Mouse (Mus musculus) right cerebral cortex, postnatal 10 days (tissue): ENCODE results near the gene Fcrl5.
A peak's percentile ranks its signal among the peaks of the same experiment; 100 is the strongest.

Experiments used
- DNase-seq, 2 experiments: peaks; one replicate each; pipeline ENCODE4 v3.0.0; 2021; ENCODE audit warnings: low spot score in 2 of 2

Fcrl5 gene

DNA sequence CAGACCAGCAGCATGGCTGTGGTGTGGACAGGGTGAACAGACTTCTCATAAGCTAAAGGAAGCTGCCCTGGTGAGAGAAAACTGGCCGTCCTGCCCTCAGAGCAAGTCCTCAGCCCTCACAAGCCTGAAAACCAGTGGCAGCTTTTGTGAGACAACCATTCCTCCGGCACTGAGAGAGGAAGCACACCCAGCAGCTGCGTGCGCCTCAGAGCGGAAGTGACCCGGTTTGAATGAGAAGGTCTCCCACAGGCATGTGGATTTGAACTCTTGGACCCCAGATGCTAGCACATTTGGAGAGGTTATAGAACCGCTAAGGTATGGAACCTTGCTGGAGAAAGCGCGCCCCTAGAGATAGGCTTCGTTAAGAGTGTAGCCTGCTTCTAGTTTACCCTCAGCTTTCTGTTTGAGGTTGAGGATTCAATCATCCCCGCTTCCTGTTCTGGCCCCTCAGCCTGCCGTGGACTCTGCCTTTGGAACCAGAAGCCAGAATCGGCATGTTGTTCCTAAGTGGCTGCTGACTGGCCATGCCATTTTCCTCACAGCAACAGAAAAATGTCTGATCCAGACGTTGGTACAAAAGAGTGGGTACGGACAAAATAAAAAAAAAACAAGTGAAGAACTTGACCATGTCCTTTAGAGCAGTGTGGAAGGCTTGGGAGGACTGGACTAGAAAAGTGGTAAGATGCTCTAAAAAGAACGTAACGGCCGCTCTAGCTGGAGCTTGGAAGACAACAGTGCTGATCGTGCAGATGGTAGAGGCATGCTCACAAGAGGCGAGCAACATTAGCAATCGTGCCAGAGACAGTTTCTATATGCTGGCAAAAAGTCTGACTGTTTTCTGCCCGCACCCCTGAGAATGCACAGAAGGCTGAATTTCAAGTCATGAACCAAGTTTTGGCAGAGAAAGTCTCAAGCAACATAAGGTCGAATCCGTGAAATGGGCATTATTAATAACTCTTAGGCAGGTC is 64.8 kb downstream of the Fcrl5 start:
- DNase-seq, result no peak

DNA sequence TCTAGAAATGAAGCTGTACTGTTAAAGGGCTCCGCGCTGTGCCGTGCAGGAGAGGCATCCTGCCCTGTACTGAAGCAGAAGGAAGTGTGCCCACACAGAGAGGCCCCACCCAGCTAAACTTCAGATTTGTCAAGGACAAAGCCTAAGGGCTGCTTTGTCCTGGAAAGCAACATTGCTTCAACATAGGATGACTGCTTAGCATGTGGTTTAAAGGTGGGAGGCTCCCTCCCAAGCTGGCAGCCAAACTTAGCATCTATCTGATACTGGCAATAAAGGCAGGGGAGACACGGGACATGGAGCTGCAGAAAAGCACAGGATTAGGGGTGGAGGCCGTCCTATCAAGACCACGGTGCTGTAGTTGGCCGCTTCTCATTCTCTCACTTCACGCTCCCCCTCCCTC is 65.6 kb downstream of the Fcrl5 start:
- DNase-seq, result no peak

DNA sequence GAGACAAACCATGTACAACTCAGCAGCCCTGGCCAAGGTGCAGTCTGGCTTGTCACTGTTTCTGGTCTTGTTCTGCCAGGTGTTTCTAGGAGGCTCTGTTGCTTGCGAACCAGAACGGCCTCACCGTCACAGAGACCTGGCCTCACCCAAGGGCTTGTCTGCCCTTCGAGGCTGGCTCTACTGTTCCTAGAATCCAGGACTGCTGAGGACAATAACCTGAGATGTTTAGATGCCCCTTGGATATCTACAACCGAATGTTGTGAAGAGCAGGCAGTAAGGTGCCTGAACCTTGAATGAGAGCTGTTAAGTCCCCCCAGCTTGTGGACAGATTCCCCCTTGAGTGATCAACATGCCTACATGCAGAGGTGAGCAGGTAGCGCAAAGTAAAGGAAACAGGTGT is 67.2 kb downstream of the Fcrl5 start:
- DNase-seq, result no peak

DNA sequence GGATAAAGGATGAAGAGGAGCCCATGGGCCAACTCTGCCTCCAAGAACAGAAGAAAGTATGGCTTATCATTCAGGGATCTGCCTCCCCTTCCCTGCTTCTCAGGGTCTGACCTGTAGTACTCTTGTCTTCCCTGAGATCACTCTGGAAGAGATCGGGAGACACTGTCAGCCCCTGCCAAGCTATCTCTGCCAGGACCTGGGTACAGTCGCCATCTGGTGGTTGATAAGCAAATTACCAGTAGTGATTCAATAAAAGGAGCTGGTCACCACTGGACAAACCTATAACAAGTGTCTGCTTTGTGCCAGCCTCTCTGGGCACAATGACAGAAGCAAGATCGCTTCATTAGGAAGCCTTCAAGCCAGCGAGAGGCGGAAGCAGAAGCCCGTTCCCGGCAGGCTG is 68.8 kb downstream of the Fcrl5 start:
- DNase-seq, result peak; percentile 59 to 60

DNA sequence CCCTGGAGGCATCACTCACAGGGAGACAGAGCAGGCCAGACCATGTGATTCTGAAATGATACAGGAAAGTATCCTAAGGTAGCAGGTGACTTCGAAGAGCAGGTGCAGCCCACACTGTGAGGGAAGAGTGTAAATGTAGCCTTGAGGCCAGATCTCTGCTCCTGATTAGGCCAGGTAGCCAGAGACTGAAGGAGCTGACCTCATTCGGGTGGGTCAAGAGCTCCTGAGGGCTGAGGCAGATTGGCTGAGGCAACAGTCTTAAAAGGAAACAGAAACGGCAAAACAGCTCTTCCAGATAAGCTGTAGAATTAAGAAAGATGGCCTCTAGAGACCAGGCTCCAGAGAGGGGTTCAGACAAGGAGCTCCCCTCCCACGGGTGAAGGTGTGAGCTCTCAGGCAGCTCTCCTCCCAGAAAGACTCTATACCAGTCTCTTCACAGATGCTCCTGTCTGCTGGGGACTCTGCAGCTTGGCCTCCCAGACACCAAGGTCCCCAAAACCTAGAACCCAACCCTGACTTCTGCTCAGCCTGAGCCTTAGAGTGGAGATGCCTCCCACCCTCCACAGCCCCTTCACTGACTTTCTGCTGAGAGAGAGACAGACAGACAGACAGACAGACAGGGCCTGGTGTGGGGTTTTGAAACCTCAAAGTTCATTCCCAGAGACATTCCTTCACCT is 69.3 kb downstream of the Fcrl5 start:
- no peak for DNase-seq

DNA sequence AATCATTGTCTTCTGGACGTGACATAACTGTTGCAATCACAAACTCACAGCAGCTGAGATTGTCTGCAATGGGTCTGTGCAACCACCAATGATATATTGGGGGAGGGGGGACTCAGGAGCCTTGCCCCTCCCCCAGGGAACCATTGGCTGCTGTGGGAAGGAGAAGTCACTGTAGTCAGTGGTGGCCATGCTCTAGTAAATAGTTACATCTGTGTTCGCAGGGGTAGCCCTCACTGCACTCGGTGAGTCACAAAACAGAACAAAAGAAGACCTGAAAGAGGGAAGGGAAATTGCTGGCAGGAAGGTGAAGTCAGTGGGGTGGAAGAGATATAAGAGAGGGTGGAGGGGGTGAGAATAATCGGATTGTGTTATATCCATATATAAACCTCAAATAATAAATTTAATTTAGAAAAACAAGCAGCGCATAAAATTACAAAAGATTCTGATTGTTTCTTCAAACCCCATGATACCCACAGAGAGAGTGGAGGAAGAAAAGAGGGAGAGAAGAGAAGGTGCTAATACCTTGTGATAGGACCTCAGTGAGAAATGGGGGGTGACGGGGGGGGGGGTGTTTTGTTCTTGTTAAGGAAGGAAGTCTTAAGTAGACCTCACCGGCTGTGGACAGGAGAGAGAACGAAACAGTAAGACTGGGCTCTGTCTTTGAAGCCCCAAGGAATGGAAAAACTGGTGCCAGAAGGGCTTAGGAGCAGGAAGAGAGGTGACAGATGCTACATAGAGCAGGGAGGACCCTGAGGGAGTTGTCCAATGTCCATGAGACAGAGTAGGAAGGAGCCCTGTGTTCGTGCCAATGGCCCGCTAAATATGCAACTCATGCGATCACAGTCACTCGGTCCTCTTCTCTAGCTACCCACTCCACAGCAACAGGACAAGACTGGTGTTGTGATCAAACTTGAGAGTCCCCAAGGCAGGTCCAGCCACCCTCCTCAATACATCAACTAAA is 71.2 kb downstream of the Fcrl5 start:
- peak in 1 of 2 experiments; percentile 18 for DNase-seq

DNA sequence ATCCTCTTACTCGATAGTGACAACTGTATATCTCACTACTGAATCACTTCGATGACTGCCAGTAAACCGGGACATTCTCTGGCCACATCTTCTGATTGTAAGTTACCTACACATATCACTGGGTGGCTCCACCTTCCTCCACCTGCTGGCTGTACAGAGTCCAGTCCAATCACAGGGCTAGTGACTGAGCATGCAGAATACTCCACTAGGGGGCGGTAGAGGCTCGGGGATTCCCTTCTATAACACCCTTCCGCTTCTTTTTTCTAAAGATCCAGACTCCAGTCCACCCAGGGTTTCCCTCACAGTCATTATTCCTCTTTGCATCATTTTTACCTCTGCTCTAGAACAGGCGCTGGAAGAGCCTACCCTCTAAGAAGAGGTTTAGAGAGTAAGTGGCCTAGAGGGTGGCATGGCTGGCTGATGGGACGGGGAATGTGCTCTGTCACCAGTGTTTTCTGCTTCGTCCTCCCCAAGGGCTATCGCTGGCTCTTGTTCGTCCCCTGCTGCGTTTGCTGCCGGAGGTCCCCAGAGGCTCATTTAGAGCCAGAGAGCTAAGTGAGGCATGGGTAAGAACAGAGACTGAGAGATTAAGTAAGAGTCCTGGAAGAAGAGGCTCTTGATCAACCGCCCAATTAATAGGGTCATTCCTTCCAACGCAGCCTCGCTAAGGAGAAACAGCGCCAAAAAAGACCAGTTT is 72.8 kb downstream of the Fcrl5 start:
- peak; percentile 74 to 85 for DNase-seq

DNA sequence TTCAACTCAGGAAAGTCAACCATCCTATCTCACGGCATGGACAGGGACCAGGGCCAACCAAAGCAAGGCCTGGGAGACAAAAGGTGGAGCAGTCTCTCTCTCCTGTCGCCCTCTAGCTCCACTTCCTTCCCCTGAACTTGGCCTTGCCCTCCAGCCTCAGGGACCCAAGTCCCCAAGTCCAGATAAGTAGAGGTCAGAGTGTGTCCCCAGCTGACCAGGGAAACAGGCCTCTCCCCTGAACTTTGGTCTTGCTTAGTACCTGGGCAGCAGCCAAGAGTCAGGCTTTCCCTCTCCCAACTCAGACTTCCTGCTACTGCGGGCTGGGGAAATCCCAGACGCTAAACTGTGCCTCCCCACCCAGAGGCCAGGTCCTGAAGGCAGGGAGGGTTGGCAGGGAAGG is 73.5 kb downstream of the Fcrl5 start:
- no peak for DNase-seq

DNA sequence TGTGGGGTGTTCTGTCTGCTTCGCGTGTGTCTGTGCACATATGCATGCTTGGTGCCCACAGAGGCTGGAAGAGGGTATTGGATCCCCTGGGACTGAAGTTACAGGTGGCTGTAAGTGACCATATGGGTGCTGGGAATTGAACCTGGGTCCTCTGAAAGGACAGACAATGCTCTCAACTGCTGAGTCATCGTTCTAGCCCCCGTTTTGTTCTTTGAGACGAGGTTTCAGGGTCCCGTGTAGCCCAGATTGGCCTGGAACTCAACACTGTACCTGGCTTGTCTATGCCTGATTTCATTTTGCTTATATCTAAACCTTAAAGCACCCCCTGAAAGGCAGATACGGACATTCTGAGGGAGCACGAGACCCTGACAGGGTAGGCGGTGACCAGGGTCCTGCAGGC is 75.3 kb downstream of the Fcrl5 start:
- no peak for DNase-seq

DNA sequence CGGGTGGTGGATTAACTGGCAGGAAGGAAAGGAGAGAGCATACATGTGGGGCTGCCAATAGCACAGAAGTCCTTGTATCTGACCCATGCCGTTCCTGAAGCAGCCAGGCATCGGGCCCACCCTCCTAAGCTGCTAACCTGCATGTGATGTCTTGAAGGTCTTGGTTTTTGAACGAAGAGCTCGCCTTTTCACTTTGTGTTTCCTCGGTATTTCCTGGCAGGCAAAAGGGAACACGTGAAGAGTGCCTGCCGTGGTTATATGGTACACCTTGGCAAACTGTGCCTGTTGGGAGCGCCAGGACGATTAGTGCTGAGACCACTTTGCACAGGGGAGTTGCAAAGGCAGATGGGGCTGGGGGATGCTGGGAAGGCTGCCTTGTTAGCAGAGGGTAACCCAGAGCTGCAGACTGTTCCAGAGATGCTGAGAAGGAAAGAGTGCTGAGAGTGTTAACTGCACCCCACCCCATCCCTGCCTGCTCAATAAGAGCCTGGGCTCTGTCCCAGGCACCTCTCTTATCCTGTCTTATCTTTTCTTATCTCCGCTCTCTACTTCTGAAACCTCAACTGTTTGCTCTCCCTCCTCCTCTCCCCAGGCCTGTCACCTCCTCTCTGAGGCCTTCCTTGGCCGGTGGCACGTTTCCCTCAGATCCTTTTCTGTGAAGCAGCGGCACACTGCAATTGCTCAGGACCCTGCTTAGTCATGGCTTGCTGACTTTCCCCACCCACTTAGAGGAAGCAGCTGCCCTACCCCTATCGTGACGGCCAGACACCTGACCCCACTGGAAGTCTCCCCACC is 76.6 kb downstream of the Fcrl5 start:
- no peak for DNase-seq

DNA sequence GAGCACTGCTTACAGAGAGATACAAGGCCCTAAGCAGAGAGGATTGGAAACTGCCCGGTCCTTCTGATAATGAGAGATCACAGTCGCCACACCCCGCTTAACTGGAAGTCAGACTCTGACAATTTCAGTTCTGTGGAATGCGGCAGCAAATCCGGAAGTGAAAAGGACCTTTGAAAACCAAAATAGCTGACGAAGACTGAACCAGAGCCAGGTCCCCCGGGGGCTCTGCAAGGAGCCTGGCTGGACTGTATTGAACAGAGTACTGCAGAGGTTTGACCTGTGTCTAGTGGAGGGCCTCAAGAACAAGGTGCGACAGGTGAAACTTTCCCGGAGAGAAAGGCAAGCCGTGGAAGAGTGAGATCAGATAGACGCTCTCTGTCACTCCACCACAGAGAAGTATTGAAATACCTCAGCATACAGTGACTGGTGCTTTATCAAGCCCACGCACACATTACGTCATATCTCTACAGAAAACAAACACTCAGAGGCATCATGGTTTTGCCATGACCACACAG is 80.1 kb downstream of the Fcrl5 start:
- DNase-seq, result no peak

DNA sequence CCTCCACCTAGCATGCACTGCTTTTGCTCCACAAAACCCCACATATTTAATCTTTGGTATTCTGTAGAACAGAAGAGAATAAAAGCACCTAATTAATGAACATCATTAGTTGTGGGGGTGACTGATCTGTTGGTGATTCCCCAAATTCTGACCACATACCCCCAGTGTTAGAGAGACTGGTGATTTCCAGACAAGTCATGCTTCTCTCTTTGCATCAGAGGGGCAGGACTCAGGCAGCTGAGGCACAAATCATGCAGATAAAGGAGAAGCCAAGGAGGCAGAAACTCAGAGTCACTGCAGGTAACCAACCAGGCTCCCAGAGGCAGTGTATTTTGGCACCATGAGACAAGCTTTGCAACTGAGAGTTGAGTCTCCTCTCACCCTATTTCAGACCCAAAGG is 82.9 kb downstream of the Fcrl5 start:
- DNase-seq, result no peak

DNA sequence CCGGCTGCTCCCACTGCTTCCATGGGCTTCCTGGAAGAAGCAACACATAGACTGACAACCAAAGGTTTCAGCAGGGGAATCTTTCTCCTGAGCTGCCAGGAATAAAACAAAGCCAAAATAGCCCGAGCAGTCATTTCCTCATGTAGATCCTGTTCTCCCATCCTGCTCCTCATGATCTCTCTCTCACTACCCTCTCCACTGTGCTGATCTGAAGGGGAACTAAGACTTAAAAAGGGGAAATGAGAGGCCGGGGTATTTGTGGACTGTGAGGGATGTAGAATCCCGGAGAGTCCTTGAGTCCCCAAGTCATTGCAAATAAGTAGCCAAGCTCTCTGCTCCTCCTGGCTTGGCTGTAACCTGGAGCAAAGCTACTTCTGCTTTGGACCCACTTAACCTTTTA is 85.6 kb downstream of the Fcrl5 start:
- DNase-seq, result no peak

DNA sequence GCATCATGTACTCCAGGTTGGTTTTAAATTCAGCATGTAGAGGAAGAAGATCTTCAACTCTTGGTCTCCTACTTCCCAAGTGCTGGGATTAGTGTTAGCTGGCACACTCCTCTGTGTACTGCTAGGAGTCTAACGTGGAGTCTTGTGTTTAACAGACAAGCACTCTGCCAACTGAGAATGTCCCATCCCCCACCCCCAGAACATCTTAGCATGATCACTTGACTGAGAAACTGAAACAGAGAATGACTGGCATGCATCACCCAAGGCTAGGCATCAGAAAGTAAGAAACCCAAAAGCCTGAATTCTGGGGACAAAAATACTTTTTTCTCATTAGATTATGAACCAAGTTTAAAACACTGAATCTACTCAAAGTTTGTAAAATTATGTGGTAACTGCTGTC is 86.3 kb downstream of the Fcrl5 start:
- DNase-seq, result no peak

DNA sequence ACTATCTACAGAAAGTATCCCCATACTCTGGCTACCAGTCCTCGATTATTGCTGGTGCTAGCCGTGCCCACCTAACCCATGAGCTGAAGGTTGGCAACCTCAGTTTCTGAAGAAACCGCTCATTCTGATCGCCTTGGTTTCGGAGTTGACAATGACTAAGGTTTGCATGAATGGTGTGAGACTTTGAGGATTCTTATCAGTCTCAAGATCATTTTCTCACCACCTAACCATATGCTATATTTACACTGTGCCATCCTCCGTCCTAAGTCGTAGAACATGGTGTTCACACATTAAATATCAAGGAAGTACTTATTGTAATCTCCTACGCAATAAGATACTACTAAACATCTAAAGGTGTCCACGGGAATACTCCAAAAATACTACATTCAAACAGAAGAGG is 88.1 kb downstream of the Fcrl5 start:
- no peak for DNase-seq

DNA sequence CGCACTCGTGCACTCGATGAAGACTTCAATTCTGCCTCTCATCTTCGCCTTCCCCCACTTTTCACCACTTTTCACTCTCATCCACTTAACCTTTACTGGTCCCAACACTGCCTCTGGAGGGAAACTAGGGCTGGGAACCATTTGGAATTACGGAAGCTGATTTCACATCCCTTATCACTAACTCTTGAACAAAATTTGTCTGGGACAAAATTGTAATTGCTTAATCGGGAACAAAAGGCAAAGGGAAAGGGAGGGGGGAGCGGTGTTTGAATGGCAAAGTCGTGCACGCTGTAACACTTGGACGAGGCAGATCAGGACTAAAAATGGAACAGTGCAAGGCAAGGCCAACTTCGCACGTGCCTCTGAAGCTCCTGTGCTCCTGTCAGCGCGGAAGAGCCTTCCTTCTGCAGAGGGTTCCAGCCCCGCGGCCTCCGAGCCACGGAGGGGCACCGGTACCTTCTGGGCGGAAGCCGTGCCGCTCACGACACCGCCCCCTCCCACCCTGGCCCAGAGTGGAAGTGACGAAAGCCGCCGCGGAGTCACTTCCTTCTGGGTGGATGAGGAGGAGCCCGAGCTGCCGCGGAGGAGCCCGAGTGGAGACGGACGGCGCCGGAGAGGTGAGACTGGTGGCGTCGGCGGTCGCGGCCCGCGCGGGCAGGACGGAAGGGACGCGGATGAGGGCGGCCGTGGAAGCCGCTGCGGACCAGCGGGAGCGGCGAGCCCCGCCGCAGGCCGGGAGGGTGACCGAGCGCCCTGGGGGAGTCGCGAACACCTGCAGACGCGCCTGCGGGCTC is 89.7 kb downstream of the Fcrl5 start, which contains the start of gene Etv3:
TSS of gene Etv3 (plus strand) at position 365 of the 794 bp plus-strand sequence.
- peak; percentile 94 to 95 for DNase-seq

DNA sequence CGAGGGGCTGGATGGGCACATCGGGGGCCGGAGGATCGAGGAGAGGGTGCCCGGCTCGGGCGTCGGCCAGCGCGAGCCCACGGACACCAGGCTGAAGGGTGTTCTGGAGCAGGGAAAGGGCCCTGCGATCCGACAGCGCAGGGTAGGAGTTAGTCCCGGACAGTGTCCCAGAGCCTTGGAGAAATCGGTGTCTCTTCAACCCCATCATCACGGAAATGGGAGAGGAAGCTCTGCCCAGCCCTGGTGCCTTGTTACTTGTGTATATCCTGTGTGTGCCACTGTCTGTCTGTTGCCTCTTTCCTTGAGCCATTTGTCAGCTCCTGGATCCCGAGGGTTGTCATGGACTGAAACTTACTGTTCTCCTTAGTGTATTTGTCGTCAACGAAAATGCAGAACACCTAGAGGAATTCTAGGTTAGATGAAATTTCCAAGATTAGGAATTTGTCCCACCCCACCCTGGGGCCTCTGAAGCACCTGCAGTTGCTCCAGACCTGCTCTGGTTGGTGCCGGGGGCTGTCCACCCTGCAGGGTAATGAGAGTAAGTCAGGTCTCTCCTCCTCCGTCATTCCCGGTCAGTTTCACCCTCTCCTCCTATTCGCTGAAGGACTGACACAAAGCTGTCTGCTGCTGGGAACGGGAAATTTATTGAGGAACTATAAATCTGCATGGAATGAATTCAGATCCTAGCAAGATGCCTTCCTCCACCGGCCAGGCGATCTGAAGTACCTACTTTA is 90.4 kb downstream of the Fcrl5 start:
- DNase-seq, result no peak

DNA sequence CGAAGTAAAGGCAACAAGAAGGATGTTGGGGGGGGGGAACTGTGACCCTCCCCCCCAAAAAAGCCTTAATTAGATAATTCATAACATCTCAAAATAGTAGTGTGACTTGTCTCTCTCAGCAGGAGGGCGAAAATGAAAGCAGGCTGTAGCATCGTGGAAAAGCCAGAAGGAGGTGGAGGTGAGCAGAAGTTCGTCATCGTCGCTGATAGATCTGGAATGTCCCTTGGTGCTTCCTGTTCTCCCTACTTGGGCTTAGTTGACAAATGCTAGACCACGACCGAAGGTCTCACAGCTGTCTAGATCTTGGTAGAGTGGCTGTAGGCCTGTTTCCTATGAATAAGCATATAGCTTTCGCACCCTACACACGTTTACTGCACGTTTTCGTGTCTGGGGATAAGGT is 91.6 kb downstream of the Fcrl5 start:
- no peak for DNase-seq

DNA sequence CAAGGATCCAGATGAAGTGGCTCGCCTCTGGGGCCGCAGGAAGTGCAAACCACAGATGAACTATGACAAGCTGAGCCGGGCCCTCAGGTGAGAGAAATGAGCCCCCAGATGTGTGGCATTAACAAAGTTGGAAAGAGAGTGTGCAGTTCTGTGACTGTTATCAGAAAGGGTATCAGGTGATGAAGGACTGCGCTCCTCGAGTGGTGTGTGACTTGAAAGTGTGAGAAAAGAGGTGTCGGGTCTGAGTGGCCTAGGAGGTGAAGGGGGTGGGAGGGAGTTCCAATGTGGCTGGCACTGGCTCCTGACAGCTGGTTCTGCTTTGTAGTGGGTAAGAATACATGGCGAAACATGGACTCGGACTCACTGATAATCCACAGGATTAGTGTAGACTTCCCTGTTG is 92.4 kb downstream of the Fcrl5 start:
- no peak for DNase-seq
